Mouse (Mus musculus) forebrain, embryonic 11.5 days (tissue): ENCODE data around the gene Plppr1. TPM values are rescaled to one million over a fixed set of nuclear protein-coding genes. Genes with fewer than 3 reads are reported as not detected.
A peak's percentile ranks its signal among the peaks of the same experiment; 100 is the strongest.
"Not testable (repeated sequence)": the region's sequence is repeated elsewhere in the genome, so short reads cannot be mapped to it uniquely, and the experiment has no call there.

Experiments used
- ATAC-seq: fragments of 200-750 bp; cut with Nextera tagmentation; replicated peaks from 2 replicates; pipeline ENCODE4 v1.8.0; 2017; ENCODE audit warnings: moderate TSS enrichment; ENCODE audit not compliant: low FRiP score
- DNase-seq: peaks from one replicate; pipeline ENCODE4 v3.0.0-alpha.2; 2017; ENCODE audit warnings: low spot score
- H3K27ac ChIP-seq: fragments of 300-500 bp; sonication (generic); 2 replicates; pipeline ENCODE4 v1.5.1; 2014; ENCODE audit warnings: low read depth, low read length
- H3K27me3 ChIP-seq: fragments of 300-500 bp; sonication (generic); 2 replicates; pipeline ENCODE4 v1.6.1; 2014; ENCODE audit warnings: mild to moderate bottlenecking, low read length, mixed read lengths; ENCODE audit not compliant: control insufficient read depth, insufficient read depth
- H3K36me3 ChIP-seq: fragments of 300-500 bp; sonication (generic); 2 replicates; pipeline ENCODE4 v1.6.1; 2014; ENCODE audit warnings: mild to moderate bottlenecking, low read length, moderate library complexity, mixed read lengths; ENCODE audit not compliant: control insufficient read depth, insufficient read depth
- H3K4me1 ChIP-seq: fragments of 300-500 bp; sonication (generic); replicated peaks from 2 replicates; pipeline ENCODE4 v1.6.1; 2014; ENCODE audit warnings: low read length, mixed read lengths; ENCODE audit not compliant: control insufficient read depth, insufficient read depth
- H3K4me2 ChIP-seq: fragments of 300-500 bp; sonication (generic); 2 replicates; pipeline ENCODE4 v1.6.1; 2014; ENCODE audit warnings: low read depth, mild to moderate bottlenecking, low read length, moderate library complexity, mixed read lengths; ENCODE audit not compliant: severe bottlenecking
- H3K4me3 ChIP-seq: fragments of 300-500 bp; sonication (generic); 2 replicates; pipeline ENCODE4 v1.5.1; 2014; ENCODE audit warnings: low read depth, low read length
- H3K9ac ChIP-seq: fragments of 300-500 bp; sonication (generic); 2 replicates; pipeline ENCODE4 v1.6.1; 2014; ENCODE audit warnings: low read length
- H3K9me3 ChIP-seq: fragments of 300-500 bp; sonication (generic); 2 replicates; pipeline ENCODE4 v1.6.1; 2016; ENCODE audit warnings: low read length, mixed read lengths; ENCODE audit not compliant: control insufficient read depth
- WGBS: fragments of 180-500 bp; shearing (Covaris S2); extraction: QIAGEN DNeasy Blood & Tissue Kit; methylation state at CpG from one replicate; pipeline ENCODE4 v1.1.7; 2014; 5-methylcytosine and 5-hydroxymethylcytosine counted together
- polyA plus RNA-seq: library from polyadenylated mRNA; unstranded; fragments of >200 nt; fragmentation: Nextera tagmentation; extraction: Ambion mirVana; gene quantifications from 2 replicates; pipeline ENCODE4 v1.2.1, GENCODE M21; 2014

The Plppr1 gene
- polyA plus RNA-seq, 1 experiment from 2014 or later = 10.1 TPM

DNA sequence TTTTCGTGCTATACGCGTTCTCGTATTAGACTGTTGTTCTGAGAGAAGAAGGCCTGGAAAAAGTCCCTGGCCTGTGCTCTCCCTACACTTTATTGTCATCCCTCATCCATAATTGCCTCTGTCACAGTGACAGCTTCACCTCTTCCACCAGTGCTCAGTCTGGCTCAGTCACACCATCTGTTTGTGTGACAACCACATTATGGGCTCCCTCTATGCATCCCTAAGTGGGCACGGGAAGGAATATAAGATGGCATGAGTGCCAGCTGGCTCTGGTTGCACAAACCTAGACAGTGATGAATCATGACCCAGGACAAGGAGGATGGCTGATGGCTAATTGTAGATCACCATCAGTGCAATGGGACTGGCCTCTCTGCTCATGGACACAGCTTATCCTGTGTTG lies 219.4 kb downstream of the Plppr1 start:
- H3K4me1 ChIP-seq = no peaks in the 10 kb centered on the region
- DNase-seq (no peak), ATAC-seq (no peak)
- no peak overlapping the region for H3K4me2 ChIP-seq
- H3K27ac ChIP-seq = no peak overlapping the region
- H3K9me3 ChIP-seq = no peaks in the 10 kb centered on the region
- H3K9ac ChIP-seq = no peak overlapping the region
- no peak overlapping the region for H3K4me3 ChIP-seq
- 96% methylated on average over 5 of the region's 5 CpGs for WGBS
- H3K27me3 ChIP-seq = no peaks in the 10 kb centered on the region
- H3K36me3 ChIP-seq = no peaks in the 10 kb centered on the region

DNA sequence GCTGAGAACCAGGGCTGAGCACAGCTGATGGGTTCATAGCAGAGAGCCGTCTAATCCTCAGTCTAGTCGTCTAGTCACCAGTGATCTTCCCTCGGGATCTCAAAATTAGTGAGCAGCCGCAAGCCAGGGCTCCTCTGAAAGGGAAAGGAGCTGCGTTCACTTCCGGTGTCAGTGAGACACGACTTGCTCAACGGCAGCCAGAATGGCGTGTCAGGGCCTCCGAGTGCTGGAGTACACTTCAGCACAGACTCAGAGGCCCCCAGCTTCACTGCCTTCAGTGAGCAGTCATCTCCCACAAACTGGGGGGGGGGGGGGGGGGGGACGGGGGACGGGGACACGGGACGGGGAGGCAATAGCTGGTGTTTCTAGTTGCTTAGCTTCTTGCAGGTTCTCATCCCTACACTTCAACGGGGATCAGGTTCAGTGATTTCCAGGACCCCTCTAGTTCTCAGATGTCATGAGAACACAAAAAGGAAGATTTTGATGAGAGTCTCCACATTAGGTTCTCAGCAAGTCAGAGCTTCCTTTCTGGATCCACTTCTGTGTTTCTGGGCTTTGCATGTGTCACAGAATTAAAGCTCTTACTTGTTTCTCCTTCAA lies 225.7 kb downstream of the Plppr1 start:
- WGBS = 83% methylated on average over 14 of the region's 15 CpGs
- Histone ChIP-seq H3K4me2 (no peak overlapping the region), H3K9ac (no peak overlapping the region), H3K4me3 (no peak overlapping the region), H3K27ac (no peak overlapping the region), H3K9me3 (no peaks in the 10 kb centered on the region), H3K27me3 (no peaks in the 10 kb centered on the region), H3K36me3 (no peaks in the 10 kb centered on the region), H3K4me1 (no peaks in the 10 kb centered on the region)
- ATAC-seq (no peak), DNase-seq (no peak)

DNA sequence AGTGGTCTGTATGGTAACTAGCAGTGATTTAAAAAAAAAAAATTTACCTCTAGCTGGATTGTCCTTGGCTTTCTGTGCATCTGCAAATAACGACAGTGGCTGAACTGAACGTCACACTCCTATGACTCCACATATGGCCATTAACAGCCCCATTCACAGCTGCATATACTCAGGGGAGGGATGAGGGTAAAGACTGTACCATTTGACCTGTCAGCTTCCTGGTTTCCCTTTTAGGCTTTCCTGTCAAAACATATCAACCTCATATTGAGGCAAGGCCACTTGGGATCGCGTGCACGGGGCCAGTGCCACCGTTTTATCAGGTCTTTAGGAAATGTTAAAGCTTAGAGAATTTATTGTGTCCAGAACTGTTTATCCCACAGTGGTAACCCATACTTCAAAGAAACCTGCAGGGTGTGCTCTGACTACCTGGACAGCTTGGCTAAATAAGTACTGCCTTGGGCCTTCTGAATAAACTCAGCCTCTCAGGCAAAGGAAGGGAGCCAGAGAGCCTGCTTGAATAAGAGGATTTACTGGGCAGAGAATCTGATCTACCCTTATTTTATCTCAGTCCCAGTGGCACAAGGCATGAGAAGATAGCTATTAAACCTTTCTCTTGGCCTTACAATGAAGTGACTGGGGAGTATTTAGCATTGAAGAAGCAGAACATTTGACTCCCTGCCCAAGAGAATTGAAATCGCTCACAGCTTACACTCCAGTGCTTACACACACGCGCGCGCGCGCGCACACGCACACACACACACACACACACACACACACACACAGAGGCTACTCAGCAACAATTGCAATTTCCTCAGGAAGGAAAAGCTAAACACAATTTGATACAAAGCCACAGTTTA lies 226.5 kb downstream of the Plppr1 start:
- no peaks in the 10 kb centered on the region for H3K27me3 ChIP-seq
- no peak for DNase-seq
- no peaks in the 10 kb centered on the region for H3K36me3 ChIP-seq
- H3K9me3 ChIP-seq = no peaks in the 10 kb centered on the region
- WGBS = 75% methylated on average over 15 of the region's 15 CpGs
- no peak overlapping the region for H3K4me3 ChIP-seq
- H3K9ac ChIP-seq = no peak overlapping the region
- H3K27ac ChIP-seq = no peak overlapping the region
- no peak overlapping the region for H3K4me2 ChIP-seq
- ATAC-seq = no peak
- no peaks in the 10 kb centered on the region for H3K4me1 ChIP-seq

DNA sequence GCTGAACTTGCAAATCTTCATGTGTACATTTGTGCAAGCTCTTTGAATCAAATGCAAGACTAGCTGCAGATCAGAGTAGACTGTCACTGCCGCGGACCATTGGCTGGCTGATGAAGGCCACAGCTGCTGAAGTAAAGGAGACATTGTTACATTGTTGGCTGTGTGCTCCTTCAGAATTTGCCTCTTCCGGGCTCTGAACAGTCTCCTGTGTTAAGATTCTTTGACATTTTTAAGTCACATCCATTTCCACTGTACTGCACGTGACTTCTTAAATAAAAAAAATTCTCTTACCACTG lies 227.1 kb downstream of the Plppr1 start:
- Histone ChIP-seq H3K4me1 (no peaks in the 10 kb centered on the region), H3K27me3 (no peaks in the 10 kb centered on the region), H3K27ac (no peak overlapping the region), H3K4me3 (no peak overlapping the region), H3K9me3 (no peaks in the 10 kb centered on the region), H3K9ac (no peak overlapping the region), H3K4me2 (no peak overlapping the region), H3K36me3 (no peaks in the 10 kb centered on the region)
- ATAC-seq (no peak), DNase-seq (no peak)
- 81% methylated on average over 4 of the region's 4 CpGs for WGBS

DNA sequence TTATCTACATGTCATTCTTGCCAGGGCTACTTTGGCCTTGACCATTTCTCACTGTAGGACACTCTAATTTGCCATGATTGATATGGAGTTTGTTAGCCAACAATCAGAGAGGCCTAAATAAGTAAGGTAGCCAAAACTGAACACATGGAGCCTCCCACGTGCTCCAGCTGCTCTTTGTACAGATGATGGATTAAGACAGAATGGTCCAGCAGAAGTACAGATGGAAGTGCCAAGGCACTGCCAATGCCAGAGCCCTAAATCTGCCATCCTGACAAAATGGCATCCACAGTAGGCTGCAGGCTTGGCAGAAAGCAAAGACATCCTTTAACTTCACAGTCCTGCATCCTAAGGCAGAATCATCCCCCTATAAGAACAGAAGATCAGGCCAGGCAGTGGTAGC lies 237.4 kb downstream of the Plppr1 start:
- H3K27me3 ChIP-seq = no peaks in the 10 kb centered on the region
- H3K9ac ChIP-seq = no peak overlapping the region
- H3K4me1 ChIP-seq = no peaks in the 10 kb centered on the region
- no peak overlapping the region for H3K27ac ChIP-seq
- no peak overlapping the region for H3K4me2 ChIP-seq
- H3K4me3 ChIP-seq = no peak overlapping the region
- no peak for DNase-seq
- no peaks in the 10 kb centered on the region for H3K36me3 ChIP-seq
- ATAC-seq = no peak
- H3K9me3 ChIP-seq = no peaks in the 10 kb centered on the region
- 81% methylated on average over 1 of the region's 1 CpGs for WGBS

DNA sequence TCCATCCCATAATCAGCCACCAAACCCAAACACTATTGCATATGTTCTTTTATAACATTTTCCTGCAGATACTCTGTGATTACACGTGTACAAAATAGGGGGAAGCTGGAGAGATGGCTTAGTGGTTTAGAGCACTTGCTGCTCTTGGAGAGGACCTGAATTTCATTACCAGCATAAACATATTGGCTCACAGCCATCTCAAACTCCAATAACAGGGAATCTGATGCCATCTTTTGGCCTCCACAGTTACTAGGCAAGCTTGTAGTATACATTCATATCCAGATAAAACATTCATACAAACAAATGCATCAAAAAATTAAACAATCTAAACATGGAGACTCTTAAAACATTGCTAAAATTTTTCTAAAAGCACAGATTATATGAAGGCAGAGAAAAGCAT lies 240.5 kb downstream of the Plppr1 start:
- no peaks in the 10 kb centered on the region for H3K9me3 ChIP-seq
- no peak overlapping the region for H3K4me2 ChIP-seq
- H3K4me3 ChIP-seq = no peak overlapping the region
- 58% methylated on average over 1 of the region's 1 CpGs for WGBS
- no peaks in the 10 kb centered on the region for H3K36me3 ChIP-seq
- H3K4me1 ChIP-seq = no peaks in the 10 kb centered on the region
- no peak overlapping the region for H3K9ac ChIP-seq
- H3K27me3 ChIP-seq = no peaks in the 10 kb centered on the region
- ATAC-seq = no peak
- no peak for DNase-seq
- no peak overlapping the region for H3K27ac ChIP-seq

DNA sequence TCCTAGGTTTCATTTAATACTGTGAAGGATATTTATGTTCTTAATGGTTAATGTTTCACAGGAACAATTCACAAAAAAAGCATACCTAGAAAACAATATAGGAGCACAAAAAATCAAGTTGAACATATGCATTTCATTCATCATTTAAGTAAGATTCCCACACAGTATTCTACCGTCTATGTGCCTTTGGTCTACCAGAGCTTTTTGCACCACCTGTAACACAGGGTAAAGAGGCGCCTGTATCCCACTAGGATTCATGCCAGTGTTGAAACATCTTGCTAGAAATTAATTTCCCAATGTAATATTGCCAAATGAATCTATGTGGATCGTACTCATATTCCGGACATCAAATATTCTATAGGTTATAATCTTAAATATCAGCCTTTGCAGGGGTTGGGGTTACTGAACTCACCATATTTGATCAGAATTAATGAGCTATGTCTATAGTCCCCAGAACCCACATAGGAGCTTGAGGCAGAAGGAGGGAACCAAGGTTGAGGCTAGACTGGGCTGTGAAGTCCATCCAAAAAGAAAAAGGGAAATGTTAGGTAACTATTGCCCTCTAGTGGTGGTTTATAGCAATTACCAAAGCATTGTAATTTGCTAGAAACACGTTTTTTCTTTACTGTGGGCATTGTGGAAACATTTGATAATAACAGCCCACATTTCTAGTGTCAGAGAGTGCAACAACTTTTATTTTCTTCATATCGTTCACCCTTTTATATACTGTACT lies 263.0 kb downstream of the Plppr1 start:
- Histone ChIP-seq H3K36me3 (no peaks in the 10 kb centered on the region), H3K27ac (no peak overlapping the region), H3K9me3 (no peaks in the 10 kb centered on the region), H3K9ac (no peak overlapping the region), H3K27me3 (no peaks in the 10 kb centered on the region), H3K4me3 (no peak overlapping the region), H3K4me2 (no peak overlapping the region), H3K4me1 (no peaks in the 10 kb centered on the region)
- WGBS = 60% methylated on average over 6 of the region's 6 CpGs
- DNase-seq (no peak), ATAC-seq (peak; percentile 78)

DNA sequence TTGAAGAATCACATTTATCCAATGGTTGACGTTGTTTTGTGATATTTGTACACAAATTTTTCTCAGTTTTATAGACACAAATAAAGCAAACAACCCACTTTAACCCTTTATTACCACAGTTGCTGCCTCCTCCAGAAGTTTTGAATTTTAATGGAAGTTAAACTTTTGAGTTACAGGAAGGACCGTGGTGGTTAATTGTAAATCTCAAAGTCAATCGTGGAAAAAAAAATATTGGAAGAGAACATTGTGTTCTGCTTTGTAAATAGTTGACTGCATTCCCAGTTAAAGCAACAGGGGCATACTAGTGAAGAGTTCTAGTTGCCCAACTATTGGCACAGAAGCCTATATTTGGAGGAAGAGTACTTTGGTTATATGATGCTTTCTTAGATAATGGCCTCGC lies 278.9 kb downstream of the Plppr1 start:
- ATAC-seq, H3K9ac ChIP-seq: not testable (repeated sequence)
- 90% methylated on average over 3 of the region's 4 CpGs for WGBS

More for the DNA sequence above, 278.9 kb downstream of the Plppr1 start:
- H3K27ac ChIP-seq, H3K9me3 ChIP-seq, H3K27me3 ChIP-seq, DNase-seq, H3K36me3 ChIP-seq, H3K4me2 ChIP-seq, H3K4me1 ChIP-seq, H3K4me3 ChIP-seq: not testable (repeated sequence)
